Mouse (Mus musculus): Measurements from ENCODE around the gene Cfb. TPM values are rescaled to one million over a fixed set of nuclear protein-coding genes. Genes with fewer than 3 reads are reported as not detected.
A peak's percentile ranks its signal among the peaks of the same experiment; 100 is the strongest.

Cfb gene
- total and polyA plus RNA-seq, 3 experiments, result 0.19 to 3.1 TPM; not detected in 1

DNA sequence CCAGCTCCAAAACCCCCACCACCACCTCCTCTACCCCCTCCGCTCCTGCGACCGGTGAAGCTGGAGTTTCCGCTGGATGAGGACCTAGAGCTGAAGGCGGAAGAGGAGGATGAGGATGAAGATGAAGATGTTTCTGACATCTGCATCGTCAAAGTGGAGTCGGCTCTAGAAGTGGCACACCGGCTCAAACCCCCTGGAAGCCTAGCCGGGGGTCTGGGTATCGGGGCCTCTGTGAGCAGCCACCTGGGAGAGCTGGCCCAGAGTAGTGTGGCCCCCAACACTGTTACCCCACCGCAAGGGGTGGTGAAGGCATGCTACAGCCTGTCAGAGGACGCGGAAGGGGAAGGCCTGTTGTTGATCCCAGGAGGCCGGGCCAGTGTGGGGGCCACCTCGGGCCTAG, 33.4 kb upstream of the Cfb start:
- no peaks in the 10 kb centered on the region for H3K9me3 ChIP-seq (replicated peaks; ENCODE audit: insufficient read depth, low read length)
- H3K4me1 ChIP-seq (ENCODE audit: control insufficient read depth in 1 of 2, insufficient read depth in 2 of 2, low read length in 2 of 2), result peaks cover 0 to 18% of the 10 kb centered on the region in 2 experiments; a peak in 3 of 4 replicates
- no peak overlapping the region for H3K9ac ChIP-seq (ENCODE audit: control insufficient read depth, low read depth, low read length, poor library complexity, severe bottlenecking)
- peaks cover 34% of the 10 kb centered on the region for H3K79me2 ChIP-seq (ENCODE audit: control insufficient read depth, insufficient read depth, low read length, poor library complexity)
- H3K27ac ChIP-seq (ENCODE audit: control insufficient read depth, low read depth, low read length), result no peak overlapping the region
- H3K27me3 ChIP-seq (ENCODE audit: control insufficient read depth in 1 of 2, insufficient read depth in 2 of 2, low read length in 2 of 2), result no peaks in the 10 kb centered on the region
- H3K4me3 ChIP-seq (ENCODE audit: control insufficient read depth in 1 of 2, insufficient read depth in 1 of 2, low read depth in 2 of 2, low read length in 2 of 2), result no peak overlapping the region
- TF ChIP-seq HCFC1 (IDR thresholded peaks at IDR 0.05; ENCODE audit: low read depth, low read length), result no peak
- no peak for TF ChIP-seq CHD1 (IDR thresholded peaks at IDR 0.05; ENCODE audit: low read depth, low read length)
- TF ChIP-seq GABPA (IDR thresholded peaks at IDR 0.05; ENCODE audit: low read depth, low read length), result no peak
- TF ChIP-seq BHLHE40 (IDR thresholded peaks at IDR 0.05; ENCODE audit: borderline replicate concordance, low read depth, low read length), result no peak
- no peak for TF ChIP-seq TBP (IDR thresholded peaks at IDR 0.05; ENCODE audit: low read depth, low read length)
- no peak for TF ChIP-seq E2F4 (IDR thresholded peaks at IDR 0.05; ENCODE audit: borderline replicate concordance, low read depth, low read length)
- no peak for TF ChIP-seq MXI1 (IDR thresholded peaks at IDR 0.05; ENCODE audit: low read depth, low read length)
- TF ChIP-seq MYB (IDR thresholded peaks at IDR 0.05; ENCODE audit: low read depth, low read length), result no peak
- no peak for TF ChIP-seq EP300 (IDR thresholded peaks at IDR 0.05; ENCODE audit: low read depth in 1 of 2, low read length in 2 of 2)
- no peak for TF ChIP-seq ZKSCAN1 (IDR thresholded peaks at IDR 0.05; ENCODE audit: low read depth, low read length)
- TF ChIP-seq JUND (IDR thresholded peaks at IDR 0.05; ENCODE audit: low read depth, low read length), result no peak
- no peak for TF ChIP-seq MAFK (IDR thresholded peaks at IDR 0.05; ENCODE audit: borderline replicate concordance, low read depth, low read length)
- TF ChIP-seq ELF1 (IDR thresholded peaks at IDR 0.05; ENCODE audit: low read depth, low read length), result no peak
- no peak for TF ChIP-seq CTCF (IDR thresholded peaks at IDR 0.05 in 2 of 3, conservative IDR thresholded peaks at IDR 0.05 in 1 of 3; ENCODE audit: control insufficient read depth in 1 of 3, insufficient read depth in 1 of 3, low read depth in 2 of 3, low read length in 3 of 3, poor library complexity in 1 of 3, severe bottlenecking in 1 of 3)
- TF ChIP-seq RCOR1 (IDR thresholded peaks at IDR 0.05; ENCODE audit: low read depth, low read length), result no peak
- no peak for TF ChIP-seq ZNF384 (IDR thresholded peaks at IDR 0.05; ENCODE audit: low read depth, low read length)
- TF ChIP-seq MYC (IDR thresholded peaks at IDR 0.05; ENCODE audit: low read depth, low read length), result no peak
- no peak for TF ChIP-seq POLR2A (IDR thresholded peaks at IDR 0.05; ENCODE audit: control insufficient read depth in 1 of 2, insufficient read depth in 1 of 2, low read depth in 1 of 2, low read length in 2 of 2, poor library complexity in 1 of 2)
- DNase-seq (ENCODE audit: low read depth, low spot score), result no peak
- H3K36me3 ChIP-seq (ENCODE audit: control insufficient read depth in 1 of 2, insufficient read depth in 2 of 2, low read length in 2 of 2), result peaks cover 0 to 17% of the 10 kb centered on the region in 2 experiments; a peak in 2 of 4 replicates

DNA sequence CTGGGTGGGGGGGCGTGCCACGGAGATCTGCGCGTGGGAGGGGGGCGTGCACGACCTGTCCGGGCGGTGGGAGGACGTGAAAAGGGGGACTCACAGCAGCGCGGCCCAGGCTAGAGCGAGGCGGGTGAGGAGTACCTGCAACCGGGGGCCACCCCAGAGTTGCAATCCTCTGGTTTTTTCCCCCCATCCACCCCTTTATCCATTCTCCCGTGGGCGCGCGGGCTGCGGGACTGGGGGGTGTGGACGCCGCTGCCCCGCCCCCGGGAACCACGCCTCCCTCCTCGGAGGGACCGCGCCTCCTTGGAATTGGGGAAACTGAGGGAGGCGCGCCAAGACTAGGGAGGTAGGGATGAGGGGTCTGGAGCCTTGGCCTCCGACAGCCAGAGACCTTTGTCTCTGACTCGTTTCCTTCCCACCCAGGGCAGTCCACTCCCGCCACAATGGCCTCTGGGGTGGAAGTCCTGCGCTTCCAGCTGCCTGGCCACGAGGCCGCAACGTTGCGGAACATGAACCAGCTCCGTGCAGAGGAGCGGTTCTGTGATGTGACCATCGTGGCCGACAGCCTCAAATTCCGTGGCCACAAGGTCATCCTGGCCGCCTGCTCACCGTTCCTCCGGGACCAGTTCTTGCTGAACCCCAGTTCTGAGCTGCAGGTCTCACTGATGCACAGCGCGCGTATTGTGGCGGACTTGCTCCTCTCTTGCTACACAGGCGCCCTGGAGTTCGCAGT, 32.6 kb upstream of the Cfb start:
- DNase-seq (ENCODE audit: low read depth, low spot score), result peak; percentile 57
- no peak for TF ChIP-seq E2F4 (IDR thresholded peaks at IDR 0.05; ENCODE audit: borderline replicate concordance, low read depth, low read length)
- TF ChIP-seq TAL1 (IDR thresholded peaks at IDR 0.05; ENCODE audit: low read length), result no peak
- TF ChIP-seq SIN3A (IDR thresholded peaks at IDR 0.05; ENCODE audit: low read length), result peak; percentile 22; the same call in 1 of the 2 replicates
- TF ChIP-seq MAX (IDR thresholded peaks at IDR 0.05; ENCODE audit: low read length), result 0 out of 2 replicates have a peak, but pooled peaks have one; percentile 32
- peak; percentile 39 for TF ChIP-seq NELFE (IDR thresholded peaks at IDR 0.05; ENCODE audit: low read depth, low read length)
- no peak for TF ChIP-seq MYC (IDR thresholded peaks at IDR 0.05; ENCODE audit: low read depth, low read length)
- no peak for TF ChIP-seq UBTF (IDR thresholded peaks at IDR 0.05; ENCODE audit: borderline replicate concordance, insufficient read depth, low read depth, low read length)
- TF ChIP-seq ELF1 (IDR thresholded peaks at IDR 0.05; ENCODE audit: low read depth, low read length), result no peak
- TF ChIP-seq USF2 (IDR thresholded peaks at IDR 0.05; ENCODE audit: borderline replicate concordance in 1 of 2, insufficient read depth in 1 of 2, low read depth in 1 of 2, low read length in 2 of 2), result no peak
- TF ChIP-seq MXI1 (IDR thresholded peaks at IDR 0.05; ENCODE audit: low read depth, low read length), result peak; percentile 27; the same call in 1 of the 2 replicates
- no peak for TF ChIP-seq MAZ (IDR thresholded peaks at IDR 0.05; ENCODE audit: low read depth, low read length)
- TF ChIP-seq SMC3 (IDR thresholded peaks at IDR 0.05; ENCODE audit: low read depth, low read length), result no peak
- no peak for TF ChIP-seq ETS1 (IDR thresholded peaks at IDR 0.05; ENCODE audit: low read depth, low read length)
- TF ChIP-seq CHD2 (IDR thresholded peaks at IDR 0.05; ENCODE audit: low read length), result no peak
- TF ChIP-seq POLR2AphosphoS5 (IDR thresholded peaks at IDR 0.05; ENCODE audit: borderline replicate concordance, low read depth, low read length), result no peak
- no peak for TF ChIP-seq ZKSCAN1 (IDR thresholded peaks at IDR 0.05; ENCODE audit: low read depth, low read length)
- no peak for TF ChIP-seq JUND (IDR thresholded peaks at IDR 0.05; ENCODE audit: low read depth, low read length)
- no peak for TF ChIP-seq GABPA (IDR thresholded peaks at IDR 0.05; ENCODE audit: low read depth, low read length)
- no peak for TF ChIP-seq GATA1 (IDR thresholded peaks at IDR 0.05; ENCODE audit: low read depth, low read length)

More for the DNA sequence above, 32.6 kb upstream of the Cfb start:
- Histone ChIP-seq H3K36me3 (ENCODE audit: control insufficient read depth in 1 of 2, insufficient read depth in 2 of 2, low read length in 2 of 2) (peaks cover 0 to 11% of the 10 kb centered on the region in 2 experiments; a peak in 2 of 4 replicates), H3K9ac (ENCODE audit: control insufficient read depth, low read depth, low read length, poor library complexity, severe bottlenecking) (peak overlapping the region; percentile 84), H3K27me3 (ENCODE audit: control insufficient read depth in 1 of 2, insufficient read depth in 2 of 2, low read length in 2 of 2) (no peaks in the 10 kb centered on the region), H3K79me2 (ENCODE audit: control insufficient read depth, insufficient read depth, low read length, poor library complexity) (peaks cover 30% of the 10 kb centered on the region), H3K4me1 (ENCODE audit: control insufficient read depth in 1 of 2, insufficient read depth in 2 of 2, low read length in 2 of 2) (peaks cover 0 to 12% of the 10 kb centered on the region in 2 experiments; a peak in 3 of 4 replicates), H3K4me3 (ENCODE audit: control insufficient read depth in 1 of 2, insufficient read depth in 1 of 2, low read depth in 2 of 2, low read length in 2 of 2) (peak overlapping the region; percentile 57 to 84), H3K9me3 (replicated peaks; ENCODE audit: insufficient read depth, low read length) (no peaks in the 10 kb centered on the region), H3K27ac (ENCODE audit: control insufficient read depth, low read depth, low read length) (peak overlapping the region; percentile 50; the same call in 1 of the 2 replicates)

Data from MEL (cell line).